Mouse (Mus musculus) MEL (cell line): ENCODE results near the gene Fut8.

Experiments
- BHLHE40 ChIP-seq: IDR thresholded peaks from 2 replicates; pipeline ENCODE4 v1.6.1; 2012; ENCODE audit warnings: low read depth, mild to moderate bottlenecking, inconsistent platforms, low read length, improper control_type of control experiment, borderline replicate concordance
- CTCF ChIP-seq, 3 experiments: IDR thresholded peaks in 2 of 3; conservative IDR thresholded peaks in 1 of 3; 2 replicates each; pipeline ENCODE4 v1.5.1; 2011 to 2012; ENCODE audit warnings: low read length in 3 of 3, low read depth in 2 of 3, mild to moderate bottlenecking in 2 of 3, improper control_type of control experiment in 1 of 3, inconsistent platforms in 1 of 3, mixed read lengths in 1 of 3, moderate library complexity in 1 of 3; ENCODE audit not compliant: control insufficient read depth in 1 of 3, insufficient read depth in 1 of 3, poor library complexity in 1 of 3, severe bottlenecking in 1 of 3
- EP300 ChIP-seq, 2 experiments: IDR thresholded peaks; 2 replicates each; pipeline ENCODE4 v1.6.1; 2011; ENCODE audit warnings: improper control_type of control experiment in 2 of 2, low read length in 2 of 2, low read depth in 1 of 2, mild to moderate bottlenecking in 1 of 2
- MAFK ChIP-seq: IDR thresholded peaks from 2 replicates; pipeline ENCODE4 v1.6.1; 2011; ENCODE audit warnings: low read depth, mild to moderate bottlenecking, low read length, improper control_type of control experiment, borderline replicate concordance
- MEF2A ChIP-seq: IDR thresholded peaks from 2 replicates; pipeline ENCODE4 v1.6.1; 2014; ENCODE audit warnings: low read depth, mild to moderate bottlenecking, inconsistent platforms, low read length, improper control_type of control experiment; ENCODE audit not compliant: poor library complexity, insufficient replicate concordance, severe bottlenecking; ENCODE audit errors: extremely low read depth
- NRF1 ChIP-seq: IDR thresholded peaks from 2 replicates; pipeline ENCODE4 v1.6.1; 2014; ENCODE audit warnings: low read depth, mild to moderate bottlenecking, inconsistent platforms, low read length, improper control_type of control experiment, moderate library complexity; ENCODE audit not compliant: poor library complexity, insufficient read depth, severe bottlenecking
- POLR2A ChIP-seq, 2 experiments: IDR thresholded peaks; 2 replicates each; pipeline ENCODE4 v1.6.1; 2011 to 2012; ENCODE audit warnings: low read length in 2 of 2, mild to moderate bottlenecking in 2 of 2, control low read depth in 1 of 2, improper control_type of control experiment in 1 of 2, low read depth in 1 of 2, moderate library complexity in 1 of 2; ENCODE audit not compliant: control insufficient read depth in 1 of 2, insufficient read depth in 1 of 2, poor library complexity in 1 of 2
- POLR2AphosphoS2 ChIP-seq: IDR thresholded peaks from 2 replicates; pipeline ENCODE4 v1.6.1; 2011; ENCODE audit warnings: low read length, improper control_type of control experiment
- TBP ChIP-seq: IDR thresholded peaks from 2 replicates; pipeline ENCODE4 v1.8.0; 2011; ENCODE audit warnings: low read depth, low read length, improper control_type of control experiment
- USF1 ChIP-seq: IDR thresholded peaks from 2 replicates; pipeline ENCODE4 v1.6.1; 2014; ENCODE audit warnings: low read depth, mild to moderate bottlenecking, inconsistent platforms, low read length, improper control_type of control experiment, moderate library complexity
- ZC3H11A ChIP-seq: IDR thresholded peaks from 2 replicates; pipeline ENCODE4 v1.6.1; 2012; ENCODE audit warnings: low read depth, mild to moderate bottlenecking, inconsistent platforms, low read length, improper control_type of control experiment
- ZKSCAN1 ChIP-seq: IDR thresholded peaks from 2 replicates; pipeline ENCODE4 v1.6.1; 2012; ENCODE audit warnings: low read depth, mild to moderate bottlenecking, inconsistent platforms, low read length, improper control_type of control experiment, moderate library complexity
- ZMIZ1 ChIP-seq: IDR thresholded peaks from 2 replicates; pipeline ENCODE4 v1.6.1; 2012; ENCODE audit warnings: low read depth, mild to moderate bottlenecking, inconsistent platforms, low read length, improper control_type of control experiment, moderate library complexity
- ZNF384 ChIP-seq: IDR thresholded peaks from 2 replicates; pipeline ENCODE4 v1.6.1; 2012; ENCODE audit warnings: low read depth, mild to moderate bottlenecking, inconsistent platforms, low read length, improper control_type of control experiment

DNA sequence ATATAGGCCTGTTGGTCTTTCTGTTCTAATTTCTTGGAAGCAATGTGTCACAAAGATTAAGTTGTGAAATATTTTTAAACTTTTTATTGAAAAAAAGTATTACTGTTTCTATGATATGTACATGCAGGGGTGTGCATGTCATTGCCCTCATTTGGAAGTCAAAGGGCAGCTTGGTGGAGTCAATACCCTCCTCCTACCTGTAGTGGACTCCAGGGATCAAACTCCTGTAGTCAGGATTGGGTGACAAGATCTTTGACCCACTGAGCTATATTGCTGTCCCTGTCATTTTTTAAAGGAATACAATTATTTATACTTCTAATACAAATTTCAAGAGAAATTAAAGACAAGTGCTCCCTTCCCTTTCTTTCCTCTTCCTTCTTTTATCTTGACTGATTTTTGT lies 111.6 kb downstream of the Fut8 start:
- TF ChIP-seq NRF1 (no peak), POLR2A (IDR thresholded peaks at IDR 0.05; ENCODE audit: control insufficient read depth in 1 of 2, insufficient read depth in 1 of 2, low read depth in 1 of 2, low read length in 2 of 2, poor library complexity in 1 of 2) (no peak), MEF2A (no peak), POLR2AphosphoS2 (no peak), ZKSCAN1 (no peak), EP300 (IDR thresholded peaks at IDR 0.05; ENCODE audit: low read depth in 1 of 2, low read length in 2 of 2) (no peak), CTCF (IDR thresholded peaks at IDR 0.05 in 2 of 3, conservative IDR thresholded peaks at IDR 0.05 in 1 of 3; ENCODE audit: control insufficient read depth in 1 of 3, insufficient read depth in 1 of 3, low read depth in 2 of 3, low read length in 3 of 3, poor library complexity in 1 of 3, severe bottlenecking in 1 of 3) (no peak), ZNF384 (peak; percentile 64; the same call in 1 of the 2 replicates), BHLHE40 (no peak), MAFK (no peak), ZMIZ1 (no peak), ZC3H11A (no peak), USF1 (no peak), TBP (no peak)
